Mouse (Mus musculus) brain, adult 2 months (tissue): Measurements from ENCODE around the gene Cpne8.
"Not testable (repeated sequence)": the region's sequence is repeated elsewhere in the genome, so short reads cannot be mapped to it uniquely, and the experiment has no call there.

Source experiments
- DNase-seq: peaks from one replicate; pipeline ENCODE4 v3.0.0; 2011; ENCODE audit warnings: low read depth, low spot score

Cpne8 gene

DNA sequence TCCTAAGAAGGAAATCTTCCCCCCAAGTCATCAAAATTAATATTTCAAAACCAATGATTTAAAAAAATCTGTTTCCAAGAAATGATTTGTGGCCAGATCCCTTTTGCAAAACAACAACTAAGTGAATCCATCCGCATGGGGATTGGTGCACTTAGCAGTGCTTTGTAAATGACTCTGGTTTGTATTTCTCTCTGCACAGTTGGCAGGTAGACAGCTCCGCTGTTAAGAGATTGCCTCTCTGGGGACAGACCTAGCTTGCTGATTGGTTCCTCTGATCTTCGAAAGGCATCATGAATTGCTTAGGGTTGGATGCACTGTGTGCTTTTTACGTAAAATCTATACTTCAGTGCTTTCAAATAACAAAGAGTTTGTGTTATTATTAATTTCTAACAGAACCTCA lies 68.5 kb downstream of the Cpne8 start:
- not testable (repeated sequence) for DNase-seq

DNA sequence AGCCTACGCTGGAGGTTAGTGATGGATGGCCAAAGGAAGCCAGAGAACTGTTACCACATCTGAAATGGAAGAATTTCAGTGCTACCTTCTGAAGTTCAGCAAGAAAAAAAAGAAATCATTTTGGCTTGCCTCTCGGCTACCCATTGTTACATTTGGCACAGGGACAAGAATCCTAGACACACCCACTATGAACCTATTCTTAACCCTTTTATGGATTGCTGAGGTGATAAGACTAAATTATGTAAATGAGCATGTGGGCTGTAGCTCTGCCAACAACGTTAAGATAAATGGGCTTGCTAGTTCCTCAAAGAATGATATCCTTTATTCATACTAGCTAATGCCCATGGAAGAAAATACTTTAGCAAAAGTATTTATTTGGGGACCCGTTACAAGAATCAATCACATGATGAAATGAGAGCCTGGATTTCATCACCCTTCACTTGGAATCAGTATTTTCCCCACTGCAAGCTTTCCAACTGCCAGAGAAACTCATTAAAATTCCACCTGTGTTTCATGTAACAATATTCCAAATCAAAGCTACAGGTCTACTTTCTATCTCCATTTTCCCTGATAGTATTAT lies 69.3 kb downstream of the Cpne8 start:
- no peak for DNase-seq

DNA sequence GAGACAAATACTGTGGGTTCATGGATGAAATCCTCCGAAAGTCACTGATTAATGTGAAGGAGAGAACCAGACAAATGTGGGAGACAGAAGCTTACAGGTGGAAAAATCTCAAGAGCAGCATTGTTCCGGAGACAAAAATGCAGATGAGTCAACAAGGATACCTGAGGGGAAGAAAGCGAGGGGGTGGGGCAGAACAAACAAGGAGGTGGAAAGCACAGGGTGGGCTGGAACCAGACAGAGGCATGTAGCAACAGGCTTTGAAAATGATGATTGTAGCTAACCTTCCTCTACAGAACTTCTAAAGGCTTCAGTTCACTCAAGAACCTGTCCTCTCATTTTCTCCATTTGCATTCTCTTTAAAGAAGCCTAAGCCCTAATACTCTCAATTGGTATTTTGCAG lies 70.9 kb downstream of the Cpne8 start:
- no peak for DNase-seq

DNA sequence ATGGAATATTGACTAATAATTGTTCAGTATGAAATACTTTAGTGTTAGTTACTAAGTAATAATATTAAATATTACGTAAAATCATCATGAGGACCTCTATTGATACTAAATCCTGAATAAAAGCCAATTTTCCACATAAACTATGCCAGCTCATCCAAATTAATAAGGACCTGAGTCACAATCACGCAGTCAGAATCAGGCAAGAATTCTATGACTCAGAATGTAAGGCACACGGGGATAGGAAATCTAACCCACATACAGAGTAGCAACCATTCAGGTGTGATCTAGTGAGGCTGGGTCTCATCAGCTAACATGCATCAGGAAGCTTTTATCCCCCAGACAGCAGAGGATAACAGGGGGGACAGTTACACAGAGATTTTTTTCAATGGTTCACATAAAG lies 72.1 kb downstream of the Cpne8 start:
- peak; percentile 18 for DNase-seq

DNA sequence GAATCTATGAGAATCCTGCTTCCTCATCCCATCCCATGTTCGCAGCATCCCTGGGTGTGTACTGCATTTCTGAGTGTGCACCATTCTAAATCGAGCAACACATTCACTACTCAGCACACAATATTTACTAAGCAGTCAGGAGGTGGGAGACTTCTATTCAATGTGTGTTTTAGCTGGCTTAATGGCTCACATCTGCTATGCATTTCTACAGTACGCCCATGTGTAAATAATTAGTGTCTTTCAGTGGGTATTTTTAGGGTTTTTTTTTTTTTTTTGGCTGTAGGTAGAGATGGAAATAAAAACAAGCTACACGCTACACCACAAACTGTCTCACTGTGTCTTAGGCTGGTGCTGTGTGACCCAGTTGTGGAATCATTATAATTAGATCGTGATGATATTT lies 75.6 kb downstream of the Cpne8 start:
- peak; percentile 68 for DNase-seq

DNA sequence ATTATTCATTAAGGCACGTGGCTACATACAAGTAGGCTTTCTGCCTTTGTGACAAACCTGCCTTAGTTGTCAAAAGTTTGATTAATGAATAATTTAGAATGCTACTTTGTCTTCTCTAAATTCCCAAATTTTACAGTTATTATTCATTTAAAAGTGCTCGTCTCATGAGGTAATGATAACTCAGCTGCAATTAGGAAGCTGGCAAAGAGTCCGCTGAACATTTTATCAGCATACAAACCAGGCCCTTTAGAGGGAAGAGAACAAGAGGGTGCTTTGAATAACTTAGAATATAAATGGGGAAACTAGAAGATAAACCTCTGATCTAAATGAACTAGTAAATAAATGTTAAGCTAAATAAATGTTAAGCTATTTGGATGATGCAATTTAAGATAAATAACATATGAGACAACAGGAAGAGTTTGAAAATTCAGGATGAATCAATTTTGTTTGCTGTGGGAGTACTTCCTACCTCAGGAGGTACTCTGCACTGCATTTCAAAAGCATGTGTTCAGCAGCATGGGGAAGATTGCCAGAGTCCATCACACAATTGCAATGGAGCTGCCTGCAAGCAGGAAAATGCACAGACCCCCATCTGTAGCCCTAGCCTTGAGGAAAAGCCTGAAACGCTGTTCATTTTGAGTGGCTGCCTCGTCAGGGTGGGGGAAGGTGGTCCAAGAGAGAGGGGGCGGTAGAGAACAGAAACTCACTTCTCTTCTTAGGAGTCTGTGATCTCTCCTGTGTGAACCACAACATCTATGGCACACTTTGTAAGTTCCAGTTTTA lies 81.3 kb downstream of the Cpne8 start:
- DNase-seq = no peak

DNA sequence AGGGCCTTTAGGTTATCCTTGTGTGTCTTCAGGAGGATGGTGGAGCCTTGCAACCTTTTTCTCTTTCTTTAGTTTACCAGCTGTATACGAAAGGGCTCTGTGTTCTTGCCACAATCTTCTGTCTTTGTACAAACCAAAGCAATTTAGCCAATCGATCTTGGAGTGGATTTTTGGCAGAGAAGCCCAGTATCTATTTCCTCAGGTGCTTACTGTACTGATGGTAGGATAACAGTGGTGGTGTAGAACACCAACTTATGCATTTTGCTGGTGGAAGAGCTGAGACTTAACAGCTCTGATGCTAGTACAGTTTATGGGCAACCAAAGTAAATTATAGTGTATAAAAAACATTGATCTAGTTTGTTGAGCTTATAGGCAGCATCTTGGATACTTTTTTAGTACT lies 83.6 kb downstream of the Cpne8 start:
- DNase-seq = no peak

DNA sequence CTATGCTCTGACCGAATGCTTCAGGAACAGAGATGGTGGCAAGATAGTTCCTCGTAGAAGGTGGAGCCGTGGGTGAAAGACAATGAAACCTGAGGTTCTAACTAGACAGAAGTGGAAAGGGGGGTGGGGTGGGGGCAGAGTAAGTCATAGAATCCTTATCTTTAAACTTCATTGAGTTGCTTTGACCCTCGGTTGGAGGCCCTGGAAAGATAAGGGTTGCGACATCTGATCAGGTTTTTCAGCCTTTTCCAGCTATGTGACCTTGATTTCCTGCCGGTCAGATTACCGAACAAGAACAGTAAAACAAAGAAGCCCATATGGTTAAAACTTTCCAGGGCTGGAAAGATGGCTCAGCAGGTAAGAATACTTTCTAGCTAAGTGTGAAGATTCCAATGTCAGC lies 89.6 kb downstream of the Cpne8 start:
- no peak for DNase-seq

DNA sequence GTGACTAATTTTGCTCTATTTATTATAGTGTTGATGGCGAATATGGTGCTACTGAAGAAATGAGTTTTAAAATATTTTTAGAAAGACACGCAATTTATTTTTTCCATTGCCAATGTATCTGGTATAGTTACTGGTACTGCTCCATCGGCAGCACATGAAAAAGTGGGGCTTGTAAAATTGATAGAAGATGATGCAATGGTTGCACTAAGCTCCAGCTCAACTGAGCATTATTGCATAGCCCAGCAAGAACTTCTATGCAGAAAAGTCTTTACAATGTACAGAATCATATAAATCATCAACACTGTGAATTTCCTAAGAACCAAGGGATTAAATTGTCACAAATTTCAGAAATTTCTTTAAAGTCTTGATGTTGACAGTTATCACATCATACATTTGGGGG lies 101.8 kb downstream of the Cpne8 start:
- DNase-seq = no peak

DNA sequence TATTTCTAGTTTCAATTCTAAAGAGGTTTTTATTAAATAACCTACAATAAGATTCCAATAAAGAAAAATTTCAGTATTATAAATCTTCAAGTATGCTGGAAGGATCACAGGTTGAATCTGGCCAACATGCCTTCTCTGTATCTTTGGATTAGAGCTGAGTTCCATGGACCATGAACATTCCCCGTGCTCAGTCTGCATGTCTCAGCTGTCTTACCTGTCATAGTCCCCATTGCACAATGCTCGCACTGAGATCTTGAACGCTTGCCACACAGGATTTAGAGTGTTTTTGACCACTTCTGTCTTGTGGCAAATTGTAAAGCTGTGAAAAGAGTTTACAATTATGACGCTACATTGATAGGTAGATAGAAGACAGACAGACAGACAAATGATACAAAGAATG lies 110.0 kb downstream of the Cpne8 start:
- no peak for DNase-seq

DNA sequence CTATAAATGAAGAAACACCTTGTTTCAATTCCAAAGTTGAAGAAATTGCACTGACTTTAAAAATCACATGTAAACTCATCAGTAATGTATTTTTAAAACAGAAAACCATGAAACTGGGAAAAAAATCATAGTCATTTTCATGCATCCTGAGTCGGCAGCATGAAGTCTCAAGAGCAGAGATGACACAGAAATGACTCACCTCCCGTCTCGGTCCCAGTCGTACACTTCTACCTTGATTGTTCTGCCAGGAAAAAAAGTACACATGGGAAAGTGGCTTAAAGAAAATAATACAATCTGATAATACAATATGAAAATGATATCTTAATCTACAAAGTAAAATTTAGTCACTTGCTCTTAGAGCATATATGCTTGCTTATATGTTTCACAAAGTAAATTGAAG lies 111.2 kb downstream of the Cpne8 start:
- peak; percentile 61 for DNase-seq

DNA sequence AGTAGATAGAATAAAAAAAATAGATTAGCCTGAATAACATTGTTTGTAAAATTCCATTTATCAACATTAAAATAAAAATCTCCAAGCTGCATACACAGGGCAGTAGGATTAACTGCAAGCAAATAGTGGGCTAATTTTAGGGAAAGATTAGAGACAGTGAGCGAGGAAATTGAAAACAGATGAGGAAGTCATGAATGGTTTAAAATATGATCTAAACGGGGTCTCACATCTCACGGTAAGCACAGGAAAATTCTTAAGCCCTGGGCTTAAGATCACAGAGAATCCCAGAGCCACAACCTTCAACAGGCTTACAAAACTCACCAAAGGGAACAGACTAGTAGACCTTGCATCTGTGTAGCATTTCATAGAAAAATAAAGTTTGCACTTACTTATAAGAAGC lies 115.2 kb downstream of the Cpne8 start:
- DNase-seq = no peak

DNA sequence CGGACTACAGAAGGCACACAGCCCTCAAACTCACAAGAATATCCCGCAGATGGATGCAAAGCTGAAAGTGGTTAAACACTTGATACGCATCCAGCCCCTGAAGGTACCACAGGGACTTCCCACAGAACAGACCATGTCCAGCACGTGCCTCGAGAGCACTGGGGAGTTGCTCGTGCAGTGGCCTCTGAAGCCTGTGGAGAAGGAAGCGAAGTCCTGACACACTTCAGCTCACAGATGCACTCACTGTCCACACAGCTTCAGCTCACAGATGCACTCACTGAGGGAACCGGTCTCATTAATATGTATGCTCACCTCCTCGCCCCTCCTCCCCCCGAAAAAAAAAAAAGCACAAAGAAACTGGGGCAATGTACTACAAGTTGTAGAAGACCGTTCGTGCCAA lies 117.6 kb downstream of the Cpne8 start:
- DNase-seq = peak; percentile 37

DNA sequence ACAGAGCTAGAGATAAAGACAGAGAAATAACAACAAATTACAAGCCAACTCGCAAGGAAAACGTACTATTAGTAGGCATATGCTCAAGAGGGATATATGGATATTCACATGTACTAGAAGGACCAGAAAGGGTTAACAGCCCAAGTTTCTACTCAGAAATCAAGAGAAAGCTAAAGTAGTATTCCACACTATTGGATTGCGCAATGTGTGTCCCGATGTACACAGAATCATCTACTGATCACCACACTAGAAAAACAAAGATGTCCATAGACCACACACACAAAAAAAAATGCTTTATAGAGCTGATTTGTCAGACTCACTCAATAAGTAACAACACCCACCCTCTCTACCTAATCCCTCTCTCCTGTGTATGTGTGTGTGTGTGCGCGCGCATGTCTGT lies 130.6 kb downstream of the Cpne8 start:
- no peak for DNase-seq

DNA sequence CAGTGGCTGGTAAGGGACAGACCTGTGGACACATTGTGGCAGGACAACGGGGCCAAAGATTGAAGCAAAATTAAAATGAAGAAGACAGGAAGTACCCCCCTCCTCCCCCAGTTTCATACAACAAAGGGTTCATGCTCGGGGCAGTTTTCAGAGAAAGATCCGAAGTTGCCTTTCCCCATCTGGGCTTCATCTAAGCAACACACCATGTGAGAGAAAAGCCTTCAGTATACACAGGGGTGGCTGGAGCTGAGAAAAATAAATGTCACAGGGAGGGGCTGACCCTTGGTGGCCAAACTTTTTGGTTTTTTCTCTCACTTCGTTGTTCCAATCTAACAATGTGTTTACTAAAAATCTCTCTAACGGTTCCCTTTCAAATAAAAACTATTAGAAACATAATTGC lies 135.8 kb downstream of the Cpne8 start:
- no peak for DNase-seq

DNA sequence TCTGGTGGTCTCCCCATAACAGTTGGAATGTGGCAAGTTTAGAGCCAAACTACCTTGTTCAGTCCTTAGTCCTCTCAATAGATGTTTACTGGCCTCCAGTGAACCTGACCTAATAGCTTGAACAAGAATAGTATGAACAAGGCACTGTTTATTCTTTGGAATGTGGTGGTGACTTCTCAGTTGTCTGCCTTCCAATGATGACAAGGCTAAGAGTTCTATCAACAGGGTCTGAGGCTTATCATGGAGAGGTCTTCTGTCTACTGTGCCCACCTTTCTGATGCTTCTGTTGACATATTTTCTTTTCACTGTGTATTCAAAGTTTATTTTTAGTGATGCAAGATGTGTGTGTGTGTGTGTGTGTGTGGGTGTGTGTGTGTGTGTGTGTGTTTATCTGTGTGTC lies 137.1 kb downstream of the Cpne8 start:
- DNase-seq = no peak

DNA sequence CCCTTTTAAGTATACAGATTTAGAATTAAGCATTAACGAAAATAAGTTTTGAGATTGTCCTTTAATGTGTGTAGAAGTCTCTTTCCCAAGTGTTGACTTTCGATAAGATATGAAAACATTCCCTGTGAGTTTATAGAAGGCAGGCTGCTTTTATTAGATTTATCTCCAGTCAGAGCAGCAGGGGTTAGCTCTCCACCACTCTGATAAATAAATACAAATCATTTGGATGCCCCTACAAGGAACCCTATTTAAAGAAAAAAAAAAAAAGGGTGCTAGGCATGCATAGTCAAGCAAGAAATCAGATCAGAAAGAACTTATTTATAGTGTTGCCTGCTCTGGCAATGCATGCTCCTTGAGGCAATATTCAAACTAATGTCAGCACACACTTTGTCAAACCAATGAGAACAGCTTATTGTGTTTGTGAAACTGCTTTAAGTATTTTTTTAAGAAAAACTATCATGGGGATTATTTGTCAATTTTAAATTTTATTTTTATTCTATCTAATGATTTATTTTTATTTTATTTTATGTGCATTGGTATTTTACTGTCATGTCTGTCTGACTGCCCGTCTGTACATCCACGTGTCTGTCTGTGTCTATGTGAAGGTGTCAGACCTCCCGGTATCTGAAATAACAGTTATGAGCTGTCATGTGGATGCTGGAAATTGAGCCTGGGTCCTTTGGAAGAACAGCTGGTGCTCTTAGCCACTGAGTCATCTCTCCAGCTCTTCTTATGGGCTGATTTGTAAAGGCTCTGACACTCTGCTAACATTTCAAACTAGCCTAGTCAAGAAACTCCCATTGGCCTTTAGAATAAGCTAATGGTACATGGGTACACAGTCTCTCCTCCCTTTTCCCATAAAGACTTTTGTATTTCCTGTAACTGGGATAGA lies 142.7 kb downstream of the Cpne8 start:
- DNase-seq = peak; percentile 40

DNA sequence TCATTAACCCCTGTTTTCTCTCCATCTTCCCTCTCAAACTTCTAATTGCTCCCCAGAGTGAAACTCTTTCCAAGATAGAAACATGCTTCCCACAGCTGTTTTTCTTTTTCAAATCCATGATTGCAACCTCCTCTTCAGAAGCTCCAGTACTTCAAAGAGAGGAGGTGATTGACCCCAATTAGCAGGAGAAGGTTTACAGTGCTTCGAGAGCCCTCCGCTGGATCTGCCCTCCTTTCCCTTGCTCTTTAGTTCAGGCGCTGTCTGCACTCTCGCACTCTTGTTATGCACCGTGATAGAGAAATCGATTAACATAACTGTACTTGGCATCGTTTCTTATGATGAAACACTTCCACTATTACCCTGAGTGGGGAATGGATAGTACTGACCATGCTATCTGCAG lies 143.5 kb downstream of the Cpne8 start:
- peak; percentile 7 for DNase-seq

DNA sequence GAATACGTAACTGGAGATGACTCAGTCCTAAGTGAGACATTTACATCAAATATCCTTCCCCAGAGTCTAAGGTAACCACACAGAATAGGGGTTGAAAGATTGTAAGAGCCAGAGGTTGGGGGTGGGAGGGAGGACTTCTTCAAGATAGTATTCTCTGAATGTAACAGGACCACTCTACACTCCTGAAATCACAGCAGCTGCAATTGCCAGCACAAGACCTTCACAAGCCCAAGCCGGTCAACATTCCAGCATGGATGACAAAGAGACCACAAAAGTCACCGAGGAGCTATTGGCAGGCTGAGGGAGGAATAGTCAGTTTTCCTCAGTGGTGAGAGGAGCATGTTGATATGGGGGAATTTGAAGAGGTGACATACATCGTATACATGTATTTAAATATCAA lies 166.5 kb downstream of the Cpne8 start:
- no peak for DNase-seq

DNA sequence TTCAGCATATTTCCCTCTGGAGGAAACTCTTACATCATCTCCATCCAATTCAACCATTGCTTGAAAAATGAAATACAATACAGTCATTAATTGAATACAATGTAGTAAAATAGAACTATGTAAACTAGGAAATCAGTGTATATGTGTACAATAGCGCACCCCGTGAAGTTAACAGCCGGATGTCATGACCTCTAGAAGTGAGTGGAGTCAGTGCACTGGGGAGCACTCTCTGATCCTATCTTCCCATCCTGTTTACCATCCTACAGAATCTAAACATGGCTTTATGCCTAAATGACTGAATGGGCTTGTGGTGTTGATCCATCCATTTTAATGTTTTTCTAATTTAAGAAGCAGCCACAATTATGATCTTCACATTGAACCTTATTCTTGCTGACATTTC lies 182.2 kb downstream of the Cpne8 start:
- no peak for DNase-seq

DNA sequence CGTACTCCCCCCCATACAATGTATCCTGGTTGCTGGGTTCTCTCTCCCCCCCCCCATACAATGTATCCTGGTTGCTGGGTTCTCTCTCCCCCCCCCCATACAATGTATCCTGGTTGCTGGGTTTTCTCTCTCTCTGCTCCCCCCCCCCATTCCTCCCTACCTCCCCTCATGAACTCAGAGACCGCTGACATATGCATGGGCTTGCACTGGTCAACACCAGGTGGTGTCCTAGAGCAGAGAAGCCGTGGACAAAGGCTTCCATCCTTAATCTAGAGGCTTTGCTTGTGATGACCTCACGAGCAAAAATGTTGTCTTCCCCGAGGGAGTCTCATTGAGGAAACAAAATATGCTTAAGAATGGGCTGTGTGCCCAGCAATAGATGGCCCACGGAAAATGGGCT lies 187.7 kb downstream of the Cpne8 start:
- DNase-seq = no peak

DNA sequence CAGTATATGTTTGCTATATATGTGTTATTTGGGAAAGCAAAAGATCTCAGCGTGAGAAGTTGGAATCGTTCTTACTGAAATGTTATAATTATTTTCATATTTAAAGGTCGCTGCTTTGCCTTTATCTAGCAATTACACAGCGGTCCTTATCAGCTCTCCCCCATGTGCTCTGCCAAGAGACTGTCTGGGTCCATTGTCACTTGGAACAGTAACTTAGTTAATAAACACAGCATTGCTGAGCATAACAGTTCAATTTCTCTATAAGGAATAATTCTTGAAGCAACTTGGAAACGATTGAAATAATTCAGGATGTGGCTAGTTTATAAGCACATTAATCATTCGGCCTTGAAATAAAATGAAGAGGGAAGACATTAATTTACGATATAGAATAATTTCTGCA lies 189.0 kb downstream of the Cpne8 start:
- DNase-seq = no peak

DNA sequence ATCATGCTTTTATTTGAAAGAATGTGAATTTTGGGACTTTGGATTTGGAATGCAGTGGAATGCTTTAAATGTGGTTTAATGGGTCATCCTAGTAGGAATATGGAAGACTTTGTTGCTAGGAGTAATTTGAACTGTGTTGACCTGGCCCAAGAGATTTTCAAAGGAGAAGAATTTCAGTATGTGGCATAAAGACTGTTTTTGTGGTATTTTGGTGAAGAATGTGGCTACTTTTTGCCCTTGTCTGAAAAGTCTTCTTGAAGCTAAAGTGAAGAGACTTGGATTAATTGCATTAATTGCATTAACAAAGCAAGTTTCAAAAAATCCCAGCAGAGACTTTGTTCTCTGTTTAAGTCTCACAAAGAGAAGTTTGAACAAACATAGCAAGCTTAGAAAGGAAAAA lies 208.7 kb downstream of the Cpne8 start:
- not testable (repeated sequence) for DNase-seq
